Mouse (Mus musculus): ENCODE results near the gene L1cam.

Gene L1cam

GRCm38 (mm10) chrX:73880194-73881035 is 15.5 kb downstream of the L1cam start:
- peak; percentile 12 to 23 for DNase-seq (ENCODE audit: low spot score in 2 of 2)

GRCm38 (mm10) chrX:73877014-73877413 is 18.9 kb downstream of the L1cam start:
- DNase-seq (ENCODE audit: low spot score in 2 of 2) = no peak

GRCm38 (mm10) chrX:73875881-73876280 is 20.0 kb downstream of the L1cam start:
- DNase-seq (ENCODE audit: low spot score in 2 of 2) = no peak

- DNase-seq (ENCODE audit: low spot score in 2 of 2) = no peak
Observed at GRCm38 (mm10) chrX:73871956-73872355, 23.9 kb downstream of the L1cam start.

- no peak for DNase-seq (ENCODE audit: low spot score in 2 of 2)
Observed at GRCm38 (mm10) chrX:73871474-73871873, 24.4 kb downstream of the L1cam start.

GRCm38 (mm10) chrX:73869334-73869733 is 26.6 kb downstream of the L1cam start:
- no peak for DNase-seq (ENCODE audit: low spot score in 2 of 2)

- no peak for DNase-seq (ENCODE audit: low spot score in 2 of 2)
Observed at GRCm38 (mm10) chrX:73867852-73868251, 28.1 kb downstream of the L1cam start.

- DNase-seq (ENCODE audit: low spot score in 2 of 2) = no peak
Observed at GRCm38 (mm10) chrX:73867256-73867655, 28.6 kb downstream of the L1cam start.

GRCm38 (mm10) chrX:73864692-73865091 is 31.2 kb downstream of the L1cam start:
- no peak for DNase-seq (ENCODE audit: low spot score in 2 of 2)

- no peak for DNase-seq (ENCODE audit: low spot score in 2 of 2)
Observed at GRCm38 (mm10) chrX:73855087-73855408, 40.9 kb downstream of the L1cam start.

GRCm38 (mm10) chrX:73854326-73855086 is 41.4 kb downstream of the L1cam start:
- no peak for DNase-seq (ENCODE audit: low spot score in 2 of 2)

GRCm38 (mm10) chrX:73836691-73837090 is 59.2 kb downstream of the L1cam start:
- no peak for DNase-seq (ENCODE audit: low spot score in 2 of 2)

GRCm38 (mm10) chrX:73835731-73836130 is 60.2 kb downstream of the L1cam start:
- DNase-seq (ENCODE audit: low spot score in 2 of 2) = no peak

- DNase-seq (ENCODE audit: low spot score in 2 of 2) = no peak
Observed at GRCm38 (mm10) chrX:73824185-73825151, 71.4 kb downstream of the L1cam start, which contains the start of gene Pdzd4. TSS of gene Pdzd4 (minus strand) at chrX:73824969.

GRCm38 (mm10) chrX:73823747-73824146 is 72.2 kb downstream of the L1cam start:
- DNase-seq (ENCODE audit: low spot score in 2 of 2) = no peak

GRCm38 (mm10) chrX:73816596-73817314 is 79.2 kb downstream of the L1cam start:
- DNase-seq (ENCODE audit: low spot score in 2 of 2) = no peak

- DNase-seq (ENCODE audit: low spot score in 2 of 2) = no peak
Observed at GRCm38 (mm10) chrX:73815072-73815471, 80.8 kb downstream of the L1cam start.

GRCm38 (mm10) chrX:73805814-73806213 is 90.1 kb downstream of the L1cam start:
- no peak for DNase-seq (ENCODE audit: low spot score in 2 of 2)

Measured in spleen, postnatal 14 days (tissue).